Mouse (Mus musculus) G1E (cell line): Measurements from ENCODE around the gene Gm13040.
"Not testable (repeated sequence)": the region's sequence is repeated elsewhere in the genome, so short reads cannot be mapped to it uniquely, and the experiment has no call there.

Source experiments
- CTCF ChIP-seq: IDR thresholded peaks from 2 replicates; pipeline ENCODE4 v1.5.1; 2012; ENCODE audit warnings: low read depth, low read length, inconsistent platforms, mixed read lengths
- GATA1 ChIP-seq: IDR thresholded peaks from 2 replicates; pipeline ENCODE4 v1.6.1; 2012; ENCODE audit warnings: borderline replicate concordance, low read length, inconsistent platforms, mixed read lengths
- GATA2 ChIP-seq: IDR thresholded peaks from 2 replicates; pipeline ENCODE4 v1.6.1; 2012; ENCODE audit warnings: low read depth, low read length, inconsistent platforms, borderline replicate concordance
- POLR2AphosphoS5 ChIP-seq: IDR thresholded peaks from 2 replicates; pipeline ENCODE4 v1.6.1; 2012; ENCODE audit warnings: low read depth, low read length, inconsistent platforms; ENCODE audit not compliant: insufficient replicate concordance
- TAL1 ChIP-seq: conservative IDR thresholded peaks from 2 replicates; pipeline ENCODE4 v1.6.1; 2012; ENCODE audit warnings: low read depth, low read length, inconsistent platforms, mixed read lengths

- not testable (repeated sequence) for TF ChIP-seq CTCF, TAL1, GATA1, POLR2AphosphoS5, GATA2
These were observed 15.6 kb downstream of the Gm13040 start, which contains the start of the genes BC080695 and Gm13057 for GRCm38 (mm10) chr4:143551400-143551799.
